Mouse (Mus musculus): ENCODE data around the gene Adora3.

DNA sequence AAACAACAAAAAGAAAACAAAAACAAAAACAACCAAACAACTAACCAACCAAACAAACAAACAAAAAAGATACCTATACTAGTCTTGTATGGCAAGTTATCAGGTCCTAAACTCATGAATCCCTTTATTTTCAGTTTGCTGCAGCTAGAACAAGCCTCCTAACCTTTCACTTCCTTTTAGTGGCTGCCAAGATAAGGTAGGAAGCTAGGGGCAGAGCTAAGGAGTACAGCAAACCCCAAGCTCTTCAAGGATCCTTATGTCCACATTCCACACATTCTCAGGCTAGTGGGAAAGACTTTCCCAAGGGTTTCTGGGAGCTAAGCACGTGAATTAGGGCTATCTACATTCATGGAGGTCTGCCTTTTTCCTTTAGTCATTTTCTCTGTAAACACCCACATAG is 44.6 kb downstream of the Adora3 start:
- TF ChIP-seq POLR2A (IDR thresholded peaks at IDR 0.05; ENCODE audit: extremely low read depth, insufficient read depth, low read length) (no peak), CTCF (IDR thresholded peaks at IDR 0.05; ENCODE audit: low read depth, low read length) (no peak)

Data from liver, adult 2 months (tissue).